Mouse (Mus musculus): ENCODE results near the gene Enthd1.

DNA sequence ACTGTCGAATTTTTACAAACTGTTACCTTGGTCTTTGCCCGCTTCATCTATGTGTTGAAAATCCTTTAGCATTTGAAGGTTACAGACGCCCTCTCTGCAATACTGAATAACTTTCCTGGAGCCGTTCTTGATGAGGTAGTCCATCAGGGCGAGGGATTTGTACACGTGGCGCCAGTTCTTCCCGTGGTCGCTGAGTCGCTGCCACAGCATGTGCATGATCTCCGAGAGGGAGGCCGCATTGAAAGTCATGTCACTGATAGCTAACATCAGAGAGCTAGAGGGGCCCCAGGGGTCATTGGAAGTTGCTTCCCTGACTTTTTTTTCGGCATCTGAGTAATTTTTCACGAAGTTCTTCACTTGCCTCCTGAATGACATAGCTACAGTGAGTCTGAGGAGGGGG, 5.0 kb downstream of the Enthd1 start:
- TF ChIP-seq POLR2A (IDR thresholded peaks at IDR 0.05; ENCODE audit: insufficient read depth, low read depth, low read length) (no peak), CTCF (IDR thresholded peaks at IDR 0.05) (no peak)
